Mouse (Mus musculus): Measurements from ENCODE around the gene Rcc1. TPM values are rescaled to one million over a fixed set of nuclear protein-coding genes. Genes with fewer than 3 reads are reported as not detected.

Rcc1 gene
- 26.4 and 28.6 TPM in 2 replicates for polyA plus RNA-seq (2014; fragmentation: Nextera tagmentation; extraction: Ambion mirVana)

- peak; percentile 96 for DNase-seq
- no peaks in the 10 kb centered on the region for H3K9me3 ChIP-seq (ENCODE audit: control insufficient read depth, low read length)
- peaks cover 20% of the 10 kb centered on the region for H3K36me3 ChIP-seq (ENCODE audit: control insufficient read depth, insufficient read depth, low read length)
- H3K9ac ChIP-seq (replicated peaks; ENCODE audit: low read length): peak within 1 kb of the TSS; percentile 79
- peak within 1 kb of the TSS; percentile 73 for H3K4me3 ChIP-seq (replicated peaks; ENCODE audit: low read depth, low read length)
- H3K27me3 ChIP-seq (ENCODE audit: control insufficient read depth, insufficient read depth, low read length): no peaks in the 10 kb centered on the region
- peak; percentile 84 for ATAC-seq (ENCODE audit: low FRiP score, low TSS enrichment)
- H3K27ac ChIP-seq (replicated peaks; ENCODE audit: low read depth, low read length): peak within 1 kb of the TSS; percentile 91
- WGBS: under 1% methylated on average over 31 of the region's 31 CpGs
- H3K4me1 ChIP-seq (ENCODE audit: control insufficient read depth, insufficient read depth, low read length): peaks cover 10% of the 10 kb centered on the region; the same call in 1 of the 2 replicates
- peak within 1 kb of the TSS; percentile 88 for H3K4me2 ChIP-seq (ENCODE audit: low read length)
Observed at GRCm38 (mm10) chr4:132353481-132353885, at the start of gene Rcc1. Rcc1 (minus strand) TSS chr4:132353605.

GRCm38 (mm10) chr4:132401016-132401415 lies 47.6 kb upstream of the Rcc1 start:
- Histone ChIP-seq H3K36me3 (ENCODE audit: control insufficient read depth, insufficient read depth, low read length) (no peaks in the 10 kb centered on the region), H3K4me2 (ENCODE audit: low read length) (no peak overlapping the region), H3K4me1 (ENCODE audit: control insufficient read depth, insufficient read depth, low read length) (0 out of 2 replicates have a peak, but pooled peaks cover 2% of the 10 kb centered on the region), H3K4me3 (replicated peaks; ENCODE audit: low read depth, low read length) (no peak overlapping the region), H3K27ac (replicated peaks; ENCODE audit: low read depth, low read length) (no peak overlapping the region), H3K9me3 (ENCODE audit: control insufficient read depth, low read length) (no peaks in the 10 kb centered on the region), H3K9ac (replicated peaks; ENCODE audit: low read length) (no peak overlapping the region), H3K27me3 (ENCODE audit: control insufficient read depth, insufficient read depth, low read length) (no peaks in the 10 kb centered on the region)
- ATAC-seq (ENCODE audit: low FRiP score, low TSS enrichment): no peak
- 96% methylated on average over 9 of the region's 9 CpGs for WGBS
- DNase-seq: no peak

GRCm38 (mm10) chr4:132398863-132399262 lies 45.5 kb upstream of the Rcc1 start:
- no peaks in the 10 kb centered on the region for H3K27me3 ChIP-seq (ENCODE audit: control insufficient read depth, insufficient read depth, low read length)
- WGBS: 79% methylated on average over 5 of the region's 5 CpGs
- no peak overlapping the region for H3K4me3 ChIP-seq (replicated peaks; ENCODE audit: low read depth, low read length)
- H3K27ac ChIP-seq (replicated peaks; ENCODE audit: low read depth, low read length): no peak overlapping the region
- ATAC-seq (ENCODE audit: low FRiP score, low TSS enrichment): no peak
- DNase-seq: no peak
- H3K36me3 ChIP-seq (ENCODE audit: control insufficient read depth, insufficient read depth, low read length): no peaks in the 10 kb centered on the region
- H3K4me1 ChIP-seq (ENCODE audit: control insufficient read depth, insufficient read depth, low read length): 0 out of 2 replicates have a peak, but pooled peaks cover 2% of the 10 kb centered on the region
- no peak overlapping the region for H3K9ac ChIP-seq (replicated peaks; ENCODE audit: low read length)
- no peak overlapping the region for H3K4me2 ChIP-seq (ENCODE audit: low read length)
- no peaks in the 10 kb centered on the region for H3K9me3 ChIP-seq (ENCODE audit: control insufficient read depth, low read length)

GRCm38 (mm10) chr4:132398045-132398774 lies 44.8 kb upstream of the Rcc1 start:
- Histone ChIP-seq H3K4me2 (ENCODE audit: low read length) (peak overlapping the region; percentile 28), H3K9ac (replicated peaks; ENCODE audit: low read length) (no peak overlapping the region), H3K27ac (replicated peaks; ENCODE audit: low read depth, low read length) (0 out of 2 replicates have a peak overlapping the region, but pooled peaks have one; percentile 32), H3K4me1 (ENCODE audit: control insufficient read depth, insufficient read depth, low read length) (0 out of 2 replicates have a peak, but pooled peaks cover 2% of the 10 kb centered on the region), H3K27me3 (ENCODE audit: control insufficient read depth, insufficient read depth, low read length) (no peaks in the 10 kb centered on the region), H3K9me3 (ENCODE audit: control insufficient read depth, low read length) (no peaks in the 10 kb centered on the region), H3K4me3 (replicated peaks; ENCODE audit: low read depth, low read length) (no peak overlapping the region), H3K36me3 (ENCODE audit: control insufficient read depth, insufficient read depth, low read length) (no peaks in the 10 kb centered on the region)
- 40% methylated on average over 11 of the region's 11 CpGs for WGBS
- DNase-seq: peak; percentile 54
- ATAC-seq (ENCODE audit: low FRiP score, low TSS enrichment): no peak

GRCm38 (mm10) chr4:132397120-132397519 lies 43.7 kb upstream of the Rcc1 start:
- H3K27ac ChIP-seq (replicated peaks; ENCODE audit: low read depth, low read length): no peak overlapping the region
- H3K27me3 ChIP-seq (ENCODE audit: control insufficient read depth, insufficient read depth, low read length): no peaks in the 10 kb centered on the region
- WGBS: over 99% methylated on average over 3 of the region's 3 CpGs
- H3K4me2 ChIP-seq (ENCODE audit: low read length): no peak overlapping the region
- no peak overlapping the region for H3K4me3 ChIP-seq (replicated peaks; ENCODE audit: low read depth, low read length)
- H3K4me1 ChIP-seq (ENCODE audit: control insufficient read depth, insufficient read depth, low read length): 0 out of 2 replicates have a peak, but pooled peaks cover 2% of the 10 kb centered on the region
- no peaks in the 10 kb centered on the region for H3K36me3 ChIP-seq (ENCODE audit: control insufficient read depth, insufficient read depth, low read length)
- no peaks in the 10 kb centered on the region for H3K9me3 ChIP-seq (ENCODE audit: control insufficient read depth, low read length)
- H3K9ac ChIP-seq (replicated peaks; ENCODE audit: low read length): no peak overlapping the region
- no peak for ATAC-seq (ENCODE audit: low FRiP score, low TSS enrichment)
- DNase-seq: no peak

- Histone ChIP-seq H3K9me3 (ENCODE audit: control insufficient read depth, low read length) (no peaks in the 10 kb centered on the region), H3K4me3 (replicated peaks; ENCODE audit: low read depth, low read length) (no peak overlapping the region), H3K36me3 (ENCODE audit: control insufficient read depth, insufficient read depth, low read length) (no peaks in the 10 kb centered on the region), H3K27me3 (ENCODE audit: control insufficient read depth, insufficient read depth, low read length) (no peaks in the 10 kb centered on the region), H3K27ac (replicated peaks; ENCODE audit: low read depth, low read length) (no peak overlapping the region), H3K9ac (replicated peaks; ENCODE audit: low read length) (no peak overlapping the region), H3K4me1 (ENCODE audit: control insufficient read depth, insufficient read depth, low read length) (0 out of 2 replicates have a peak, but pooled peaks cover 2% of the 10 kb centered on the region), H3K4me2 (ENCODE audit: low read length) (no peak overlapping the region)
- ATAC-seq (ENCODE audit: low FRiP score, low TSS enrichment): no peak
- DNase-seq: no peak
- 94% methylated on average over 7 of the region's 7 CpGs for WGBS
Observed at GRCm38 (mm10) chr4:132396251-132396650, 42.8 kb upstream of the Rcc1 start.

GRCm38 (mm10) chr4:132391063-132391740 lies 37.8 kb upstream of the Rcc1 start:
- no peak overlapping the region for H3K27ac ChIP-seq (replicated peaks; ENCODE audit: low read depth, low read length)
- WGBS: 92% methylated on average over 8 of the region's 8 CpGs

GRCm38 (mm10) chr4:132389302-132389701 lies 35.9 kb upstream of the Rcc1 start:
- Histone ChIP-seq H3K4me1 (ENCODE audit: control insufficient read depth, insufficient read depth, low read length) (no peaks in the 10 kb centered on the region), H3K4me3 (replicated peaks; ENCODE audit: low read depth, low read length) (no peak overlapping the region), H3K9me3 (ENCODE audit: control insufficient read depth, low read length) (no peaks in the 10 kb centered on the region), H3K4me2 (ENCODE audit: low read length) (no peak overlapping the region), H3K9ac (replicated peaks; ENCODE audit: low read length) (no peak overlapping the region), H3K36me3 (ENCODE audit: control insufficient read depth, insufficient read depth, low read length) (peaks cover 4% of the 10 kb centered on the region; the same call in 1 of the 2 replicates), H3K27ac (replicated peaks; ENCODE audit: low read depth, low read length) (no peak overlapping the region), H3K27me3 (ENCODE audit: control insufficient read depth, insufficient read depth, low read length) (no peaks in the 10 kb centered on the region)
- WGBS: 85% methylated on average over 4 of the region's 4 CpGs
- DNase-seq (no peak), ATAC-seq (ENCODE audit: low FRiP score, low TSS enrichment) (no peak)

More at GRCm38 (mm10) chr4:132391063-132391740, 37.8 kb upstream of the Rcc1 start:
- no peak overlapping the region for H3K4me2 ChIP-seq (ENCODE audit: low read length)
- no peaks in the 10 kb centered on the region for H3K4me1 ChIP-seq (ENCODE audit: control insufficient read depth, insufficient read depth, low read length)
- ATAC-seq (ENCODE audit: low FRiP score, low TSS enrichment) (no peak), DNase-seq (no peak)
- no peaks in the 10 kb centered on the region for H3K27me3 ChIP-seq (ENCODE audit: control insufficient read depth, insufficient read depth, low read length)
- no peak overlapping the region for H3K9ac ChIP-seq (replicated peaks; ENCODE audit: low read length)
- no peaks in the 10 kb centered on the region for H3K9me3 ChIP-seq (ENCODE audit: control insufficient read depth, low read length)
- no peaks in the 10 kb centered on the region for H3K36me3 ChIP-seq (ENCODE audit: control insufficient read depth, insufficient read depth, low read length)
- no peak overlapping the region for H3K4me3 ChIP-seq (replicated peaks; ENCODE audit: low read depth, low read length)

All from midbrain, embryonic 14.5 days (tissue).